Mouse (Mus musculus): ENCODE data around the gene Clic6.

GRCm38 (mm10) chr16:92524651-92525050 is 39.1 kb downstream of the Clic6 start:
- TF ChIP-seq CTCF (IDR thresholded peaks at IDR 0.05; ENCODE audit: extremely low read depth, insufficient read length, insufficient replicate concordance, low read depth, low read length) (no peak), POLR2A (IDR thresholded peaks at IDR 0.05; ENCODE audit: low read depth, low read length) (no peak)
